Comparison of ENCODE assay signal across 15 mouse cellular contexts in the genomic region with DNA sequence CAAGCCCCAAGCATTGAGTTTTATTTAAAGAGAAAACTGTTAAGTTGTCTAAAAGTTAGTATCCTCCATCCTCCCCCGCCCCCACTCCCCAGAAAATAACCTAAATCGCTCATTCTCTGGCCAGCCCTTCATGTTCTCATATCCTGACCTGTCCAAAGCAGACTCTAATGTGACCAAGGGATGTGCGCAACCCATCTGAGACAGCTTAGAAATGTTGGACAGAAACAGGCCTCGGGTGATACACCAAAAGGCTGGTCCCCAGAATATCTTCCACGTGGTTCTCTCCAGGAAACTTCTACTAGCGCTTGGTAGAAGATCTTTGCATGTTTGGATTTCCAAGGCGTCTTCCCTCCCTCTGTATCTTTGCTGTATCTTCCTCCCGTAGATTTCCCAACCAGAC.
DNase-seq lines count a peak whose midpoint lies in the region; ATAC-seq lines count a peak whose summit lies in the region.
"Had no signal": no experiment of that assay in that cellular context is flagged by ENCODE, and none has a peak within 500 bp of the region (broad histone marks: within the 10 kb centered on the region; RNA-seq: fewer than 3 reads in every experiment).

No protein-coding gene starts in this region.

- WGBS in forebrain, embryonic 11.5 days, result 79% methylated on average over 8 of the region's 8 CpGs
- WGBS in forebrain, embryonic 16.5 days, result 74% methylated on average over 8 of the region's 8 CpGs
- WGBS in kidney, embryonic 14.5 days, result 75% methylated on average over 8 of the region's 8 CpGs
- 73% methylated on average over 8 of the region's 8 CpGs for WGBS in midbrain, embryonic 13.5 days
- WGBS in midbrain, embryonic 14.5 days, result 64% methylated on average over 8 of the region's 8 CpGs
- WGBS in stomach, embryonic 15.5 days, result 82% methylated on average over 8 of the region's 8 CpGs

- no peaks in the 10 kb centered on the region for H3K36me3 ChIP-seq in forebrain, embryonic 11.5 days (ENCODE audit: control insufficient read depth, insufficient read depth, low read length)
- H3K36me3 ChIP-seq in forebrain, embryonic 16.5 days (ENCODE audit: control insufficient read depth, insufficient read depth), result no peaks in the 10 kb centered on the region
- H3K36me3 ChIP-seq in kidney, embryonic 14.5 days (ENCODE audit: control insufficient read depth, insufficient read depth, low read length), result no peaks in the 10 kb centered on the region
- no peaks in the 10 kb centered on the region for H3K36me3 ChIP-seq in midbrain, embryonic 13.5 days
- H3K36me3 ChIP-seq in midbrain, embryonic 14.5 days (ENCODE audit: control insufficient read depth, insufficient read depth, low read length), result no peaks in the 10 kb centered on the region
- H3K36me3 ChIP-seq in stomach, embryonic 15.5 days, result no peaks in the 10 kb centered on the region

- H3K4me2 ChIP-seq in forebrain, embryonic 11.5 days (ENCODE audit: low read depth, low read length, severe bottlenecking), result no peak overlapping the region
- no peak overlapping the region for H3K4me2 ChIP-seq in forebrain, embryonic 16.5 days (ENCODE audit: low read length)
- H3K4me2 ChIP-seq in kidney, embryonic 14.5 days (replicated peaks; ENCODE audit: low read depth, low read length), result no peak overlapping the region
- H3K4me2 ChIP-seq in midbrain, embryonic 13.5 days (replicated peaks), result no peak overlapping the region
- no peak overlapping the region for H3K4me2 ChIP-seq in midbrain, embryonic 14.5 days (ENCODE audit: low read length)
- no peak overlapping the region for H3K4me2 ChIP-seq in stomach, embryonic 15.5 days

- H3K4me3 ChIP-seq in forebrain, embryonic 11.5 days (ENCODE audit: low read depth, low read length), result no peak overlapping the region
- H3K4me3 ChIP-seq in forebrain, embryonic 16.5 days (replicated peaks; ENCODE audit: low read length), result no peak overlapping the region
- H3K4me3 ChIP-seq in kidney, embryonic 14.5 days (ENCODE audit: low read length), result no peak overlapping the region
- H3K4me3 ChIP-seq in midbrain, embryonic 13.5 days (replicated peaks), result no peak overlapping the region
- H3K4me3 ChIP-seq in midbrain, embryonic 14.5 days (replicated peaks; ENCODE audit: low read depth, low read length), result no peak overlapping the region
- no peak overlapping the region for H3K4me3 ChIP-seq in stomach, embryonic 15.5 days (replicated peaks)

- intact Hi-C loops in gastrocnemius, postnatal 14 days (cut with DNase I; ENCODE audit: low total_unique reads), result no loop called here

- ATAC-seq in forebrain, embryonic 11.5 days (replicated peaks; ENCODE audit: low FRiP score), result no peak; the same call in 1 of the 2 replicates
- no peak for ATAC-seq in forebrain, embryonic 16.5 days
- ATAC-seq in kidney, embryonic 14.5 days (ENCODE audit: low FRiP score, low TSS enrichment), result no peak
- ATAC-seq in midbrain, embryonic 13.5 days, result no peak
- no peak for ATAC-seq in midbrain, embryonic 14.5 days (ENCODE audit: low FRiP score, low TSS enrichment)
- ATAC-seq in stomach, embryonic 15.5 days (ENCODE audit: insufficient read depth, low FRiP score, low read depth), result no peak
- ATAC-seq: inflammation-experienced regulatory T-cells, adult 6 months had no signal

- H3K9me3 ChIP-seq in forebrain, embryonic 11.5 days (ENCODE audit: control insufficient read depth, low read length), result no peaks in the 10 kb centered on the region
- no peaks in the 10 kb centered on the region; the same call in 1 of the 2 replicates for H3K9me3 ChIP-seq in forebrain, embryonic 16.5 days (ENCODE audit: control insufficient read depth, low read length)
- no peaks in the 10 kb centered on the region for H3K9me3 ChIP-seq in kidney, embryonic 14.5 days (ENCODE audit: control insufficient read depth, low read length)
- no peaks in the 10 kb centered on the region for H3K9me3 ChIP-seq in midbrain, embryonic 13.5 days
- H3K9me3 ChIP-seq in midbrain, embryonic 14.5 days (ENCODE audit: control insufficient read depth, low read length), result no peaks in the 10 kb centered on the region
- no peaks in the 10 kb centered on the region for H3K9me3 ChIP-seq in stomach, embryonic 15.5 days

- H3K9ac ChIP-seq in forebrain, embryonic 11.5 days (ENCODE audit: low read length), result peak overlapping the region; percentile 27; the same call in 1 of the 2 replicates
- H3K9ac ChIP-seq in forebrain, embryonic 16.5 days (replicated peaks; ENCODE audit: low read depth, low read length), result no peak overlapping the region
- no peak overlapping the region for H3K9ac ChIP-seq in kidney, embryonic 14.5 days (ENCODE audit: low read depth, low read length)
- H3K9ac ChIP-seq in midbrain, embryonic 13.5 days (replicated peaks), result no peak overlapping the region
- no peak overlapping the region for H3K9ac ChIP-seq in midbrain, embryonic 14.5 days (replicated peaks; ENCODE audit: low read length)
- no peak overlapping the region for H3K9ac ChIP-seq in stomach, embryonic 15.5 days
- H3K9ac ChIP-seq: liver, embryonic 14.5 days had no signal

- H3K27me3 ChIP-seq in forebrain, embryonic 11.5 days (ENCODE audit: control insufficient read depth, insufficient read depth, low read length), result no peaks in the 10 kb centered on the region
- H3K27me3 ChIP-seq in forebrain, embryonic 16.5 days (replicated peaks; ENCODE audit: control insufficient read depth, insufficient read depth, low read length), result no peaks in the 10 kb centered on the region
- no peaks in the 10 kb centered on the region for H3K27me3 ChIP-seq in kidney, embryonic 14.5 days (ENCODE audit: control insufficient read depth, insufficient read depth, low read length)
- H3K27me3 ChIP-seq in midbrain, embryonic 13.5 days, result no peaks in the 10 kb centered on the region
- H3K27me3 ChIP-seq in midbrain, embryonic 14.5 days (ENCODE audit: control insufficient read depth, insufficient read depth, low read length), result no peaks in the 10 kb centered on the region
- H3K27me3 ChIP-seq in stomach, embryonic 15.5 days (replicated peaks), result no peaks in the 10 kb centered on the region

- no peak for DNase-seq in forebrain, embryonic 11.5 days (ENCODE audit: low spot score)
- DNase-seq in kidney, adult 11 months, result no peak
- no peak for DNase-seq in midbrain, embryonic 14.5 days
- DNase-seq in gastrocnemius, postnatal 14 days, result no peak
- DNase-seq: adrenal gland, postnatal 10 days; cerebellum, adult 8-10 months; left cerebral cortex, postnatal 4 days; lung, postnatal 14 days; thymus, postnatal 4 days had no signal

- H3K4me1 ChIP-seq in forebrain, embryonic 11.5 days (replicated peaks; ENCODE audit: control insufficient read depth, insufficient read depth, low read length), result peaks cover 13% of the 10 kb centered on the region; the same call in 1 of the 2 replicates
- H3K4me1 ChIP-seq in forebrain, embryonic 16.5 days (replicated peaks; ENCODE audit: control insufficient read depth, insufficient read depth, low read length), result peaks cover 4% of the 10 kb centered on the region; the same call in 1 of the 2 replicates
- peaks cover 7% of the 10 kb centered on the region; the same call in 1 of the 2 replicates for H3K4me1 ChIP-seq in kidney, embryonic 14.5 days (ENCODE audit: control insufficient read depth, insufficient read depth, low read length)
- peaks cover 40% of the 10 kb centered on the region for H3K4me1 ChIP-seq in midbrain, embryonic 13.5 days (replicated peaks)
- peaks cover 21% of the 10 kb centered on the region; the same call in 1 of the 2 replicates for H3K4me1 ChIP-seq in midbrain, embryonic 14.5 days (ENCODE audit: control insufficient read depth, insufficient read depth, low read length)
- H3K4me1 ChIP-seq in stomach, embryonic 15.5 days, result peaks cover 10% of the 10 kb centered on the region

- H3K27ac ChIP-seq in forebrain, embryonic 11.5 days (ENCODE audit: low read depth, low read length), result peak overlapping the region; percentile 92
- H3K27ac ChIP-seq in forebrain, embryonic 16.5 days (ENCODE audit: low read length), result no peak overlapping the region
- H3K27ac ChIP-seq in kidney, embryonic 14.5 days (ENCODE audit: low read depth, low read length), result peak overlapping the region; percentile 77
- H3K27ac ChIP-seq in midbrain, embryonic 13.5 days, result peak overlapping the region; percentile 25
- H3K27ac ChIP-seq in midbrain, embryonic 14.5 days (replicated peaks; ENCODE audit: low read depth, low read length), result no peak overlapping the region
- H3K27ac ChIP-seq in stomach, embryonic 15.5 days, result peak overlapping the region; percentile 49; the same call in 1 of the 2 replicates
- H3K27ac ChIP-seq: liver, embryonic 14.5 days had no signal

Comparison
In these comparisons a context has a peak if more than half of its experiments do, and no peak if none do; other contexts are left out.
1. H3K27ac ChIP-seq: peak in forebrain, embryonic 11.5 days (single experiment), kidney, embryonic 14.5 days (single experiment), midbrain, embryonic 13.5 days (single experiment) and stomach, embryonic 15.5 days (single experiment); none in forebrain, embryonic 16.5 days (single experiment) and midbrain, embryonic 14.5 days (single experiment).